Mouse (Mus musculus): ENCODE measurements around the gene Olfr1324. TPM values are rescaled to one million over a fixed set of nuclear protein-coding genes. Genes with fewer than 3 reads are reported as not detected.
"Not testable (repeated sequence)": the region's sequence is repeated elsewhere in the genome, so short reads cannot be mapped to it uniquely, and the experiment has no call there.

Olfr1324 gene
- polyA plus RNA-seq (2016; fragmentation: Nextera tagmentation; extraction: Ambion mirVana): not detected in 2 replicates

- 96% methylated on average over 1 of the region's 1 CpGs for WGBS
- Histone ChIP-seq H3K27ac (no peak within 1 kb of the TSS), H3K9ac (no peak within 1 kb of the TSS), H3K27me3 (no peaks in the 10 kb centered on the region), H3K4me2 (replicated peaks) (no peak within 1 kb of the TSS), H3K9me3 (replicated peaks) (no peaks in the 10 kb centered on the region), H3K4me3 (no peak within 1 kb of the TSS), H3K4me1 (no peaks in the 10 kb centered on the region), H3K36me3 (no peaks in the 10 kb centered on the region)
- ATAC-seq (ENCODE audit: low FRiP score): no peak
Observed at GRCm38 (mm10) chrX:50428398-50428797, at the start of gene Olfr1324. Gene Olfr1324 (minus strand): TSS chrX:50428498.

GRCm38 (mm10) chrX:50470341-50470740 lies 42.0 kb upstream of the Olfr1324 start:
- H3K9me3 ChIP-seq (replicated peaks); H3K4me2 ChIP-seq (replicated peaks); ATAC-seq (ENCODE audit: low FRiP score); H3K9ac ChIP-seq; H3K4me3 ChIP-seq; H3K27me3 ChIP-seq; H3K4me1 ChIP-seq; H3K27ac ChIP-seq; H3K36me3 ChIP-seq: not testable (repeated sequence)
- WGBS: 82% methylated on average over 6 of the region's 6 CpGs

- Histone ChIP-seq H3K9me3 (replicated peaks) (no peaks in the 10 kb centered on the region), H3K4me1 (no peaks in the 10 kb centered on the region), H3K27ac (no peak overlapping the region), H3K27me3 (no peaks in the 10 kb centered on the region), H3K4me2 (replicated peaks) (no peak overlapping the region), H3K36me3 (no peaks in the 10 kb centered on the region), H3K4me3 (no peak overlapping the region), H3K9ac (no peak overlapping the region)
- WGBS: 45% methylated on average over 1 of the region's 1 CpGs
- no peak for ATAC-seq (ENCODE audit: low FRiP score)
Observed at GRCm38 (mm10) chrX:50456136-50456535, 27.8 kb upstream of the Olfr1324 start.

- Histone ChIP-seq H3K27me3 (no peaks in the 10 kb centered on the region), H3K27ac (no peak overlapping the region), H3K4me1 (no peaks in the 10 kb centered on the region), H3K9ac (no peak overlapping the region), H3K4me2 (replicated peaks) (no peak overlapping the region), H3K4me3 (no peak overlapping the region), H3K9me3 (replicated peaks) (no peaks in the 10 kb centered on the region), H3K36me3 (no peaks in the 10 kb centered on the region)
- 88% methylated on average over 1 of the region's 1 CpGs for WGBS
- no peak for ATAC-seq (ENCODE audit: low FRiP score)
Observed at GRCm38 (mm10) chrX:50443352-50443751, 15.1 kb upstream of the Olfr1324 start.

GRCm38 (mm10) chrX:50442696-50443095 lies 14.4 kb upstream of the Olfr1324 start:
- H3K9me3 ChIP-seq (replicated peaks): no peaks in the 10 kb centered on the region
- H3K36me3 ChIP-seq: no peaks in the 10 kb centered on the region
- no peaks in the 10 kb centered on the region for H3K4me1 ChIP-seq
- no peak overlapping the region for H3K9ac ChIP-seq
- no peak overlapping the region for H3K27ac ChIP-seq
- no peak overlapping the region for H3K4me2 ChIP-seq (replicated peaks)
- 90% methylated on average over 1 of the region's 1 CpGs for WGBS
- no peaks in the 10 kb centered on the region for H3K27me3 ChIP-seq
- ATAC-seq (ENCODE audit: low FRiP score): no peak
- no peak overlapping the region for H3K4me3 ChIP-seq

- no peaks in the 10 kb centered on the region for H3K27me3 ChIP-seq
- H3K4me3 ChIP-seq: no peak overlapping the region
- no peak for ATAC-seq (ENCODE audit: low FRiP score)
- H3K27ac ChIP-seq: no peak overlapping the region
- no peaks in the 10 kb centered on the region for H3K4me1 ChIP-seq
- H3K9ac ChIP-seq: no peak overlapping the region
- H3K4me2 ChIP-seq (replicated peaks): no peak overlapping the region
- H3K36me3 ChIP-seq: no peaks in the 10 kb centered on the region
- H3K9me3 ChIP-seq (replicated peaks): no peaks in the 10 kb centered on the region
- WGBS: 90% methylated on average over 2 of the region's 2 CpGs
Observed at GRCm38 (mm10) chrX:50432499-50432898, 4.2 kb upstream of the Olfr1324 start.

- Histone ChIP-seq H3K27ac (no peak overlapping the region), H3K36me3 (no peaks in the 10 kb centered on the region), H3K9me3 (replicated peaks) (no peaks in the 10 kb centered on the region), H3K4me2 (replicated peaks) (no peak overlapping the region), H3K9ac (no peak overlapping the region), H3K4me1 (no peaks in the 10 kb centered on the region), H3K27me3 (no peaks in the 10 kb centered on the region), H3K4me3 (no peak overlapping the region)
- WGBS: 57% methylated on average over 2 of the region's 2 CpGs
- ATAC-seq (ENCODE audit: low FRiP score): no peak
Observed at GRCm38 (mm10) chrX:50427712-50428328, 478 bp downstream of the Olfr1324 start.

- no peak overlapping the region for H3K4me2 ChIP-seq (replicated peaks)
- H3K4me3 ChIP-seq: no peak overlapping the region
- H3K27ac ChIP-seq: no peak overlapping the region
- H3K36me3 ChIP-seq: no peaks in the 10 kb centered on the region
- no peaks in the 10 kb centered on the region for H3K9me3 ChIP-seq (replicated peaks)
- 83% methylated on average over 3 of the region's 3 CpGs for WGBS
- ATAC-seq (ENCODE audit: low FRiP score): no peak
- no peaks in the 10 kb centered on the region for H3K27me3 ChIP-seq
- H3K4me1 ChIP-seq: no peaks in the 10 kb centered on the region
- no peak overlapping the region for H3K9ac ChIP-seq
Observed at GRCm38 (mm10) chrX:50425899-50426436, 2.3 kb downstream of the Olfr1324 start.

- not testable (repeated sequence) for H3K9me3 ChIP-seq (replicated peaks); H3K4me1 ChIP-seq; ATAC-seq (ENCODE audit: low FRiP score); H3K4me3 ChIP-seq; H3K9ac ChIP-seq; H3K36me3 ChIP-seq; H3K27ac ChIP-seq; H3K4me2 ChIP-seq (replicated peaks); H3K27me3 ChIP-seq
- 85% methylated on average over 8 of the region's 8 CpGs for WGBS
Observed at GRCm38 (mm10) chrX:50410361-50410760, 17.9 kb downstream of the Olfr1324 start.

GRCm38 (mm10) chrX:50390616-50391015 lies 37.7 kb downstream of the Olfr1324 start:
- H3K9me3 ChIP-seq (replicated peaks); H3K27ac ChIP-seq; H3K9ac ChIP-seq; H3K4me2 ChIP-seq (replicated peaks); H3K27me3 ChIP-seq; H3K4me3 ChIP-seq; ATAC-seq (ENCODE audit: low FRiP score); H3K36me3 ChIP-seq; H3K4me1 ChIP-seq: not testable (repeated sequence)
- 77% methylated on average over 4 of the region's 4 CpGs for WGBS

- H3K27me3 ChIP-seq: no peaks in the 10 kb centered on the region
- H3K9ac ChIP-seq: no peak overlapping the region
- no peak for ATAC-seq (ENCODE audit: low FRiP score)
- no peak overlapping the region for H3K4me2 ChIP-seq (replicated peaks)
- peaks cover 13% of the 10 kb centered on the region; the same call in 1 of the 2 replicates for H3K9me3 ChIP-seq (replicated peaks)
- H3K4me1 ChIP-seq: no peaks in the 10 kb centered on the region
- no peaks in the 10 kb centered on the region for H3K36me3 ChIP-seq
- H3K4me3 ChIP-seq: no peak overlapping the region
- H3K27ac ChIP-seq: no peak overlapping the region
- WGBS: 79% methylated on average over 1 of the region's 1 CpGs
Observed at GRCm38 (mm10) chrX:50374978-50375377, 53.3 kb downstream of the Olfr1324 start.
